Comparison of ENCODE assay signal across 21 mouse cellular contexts in genomic region chr11:112728154-112728952, GRCm38 (mm10). TPM values are rescaled to one million over a fixed set of nuclear protein-coding genes. Genes with fewer than 3 reads are reported as not detected.
DNase-seq lines count a peak whose midpoint lies in the region; ATAC-seq and TF ChIP-seq lines count a peak whose summit lies in the region.
"Had no signal": no experiment of that assay in that cellular context is flagged by ENCODE, and none has a peak within 500 bp of the region (broad histone marks: within the 10 kb centered on the region; RNA-seq: fewer than 3 reads in every experiment).

No protein-coding gene starts in this region.

- no peak for ATAC-seq in intestine, embryonic 14.5 days (replicated peaks; ENCODE audit: low FRiP score, low TSS enrichment, low read depth)
- no peak for ATAC-seq in intestine, postnatal 0 days
- peak; percentile 57; the same call in 1 of the 2 replicates for ATAC-seq in liver, postnatal 0 days

- no peaks in the 10 kb centered on the region for H3K36me3 ChIP-seq in intestine, embryonic 14.5 days (ENCODE audit: control insufficient read depth, insufficient read depth, low read length)
- H3K36me3 ChIP-seq in intestine, postnatal 0 days (ENCODE audit: control insufficient read depth, insufficient read depth) = no peaks in the 10 kb centered on the region
- no peaks in the 10 kb centered on the region for H3K36me3 ChIP-seq in liver, postnatal 0 days (replicated peaks; ENCODE audit: insufficient read depth, low read length)
- H3K36me3 ChIP-seq: embryonic facial prominence, embryonic 13.5 days; hindbrain, embryonic 15.5 days; liver, embryonic 13.5 days had no signal

- H3K9ac ChIP-seq in intestine, embryonic 14.5 days (ENCODE audit: low read length) = no peak overlapping the region
- no peak overlapping the region for H3K9ac ChIP-seq in intestine, postnatal 0 days (ENCODE audit: low read depth, low read length)
- no peak overlapping the region for H3K9ac ChIP-seq in liver, postnatal 0 days (replicated peaks)
- H3K9ac ChIP-seq: embryonic facial prominence, embryonic 13.5 days; hindbrain, embryonic 15.5 days; liver, embryonic 13.5 days had no signal

- TF ChIP-seq CTCF in intestine, postnatal 0 days (IDR thresholded peaks at IDR 0.05; ENCODE audit: low read depth) = no peak
- no peak for TF ChIP-seq CTCF in liver, postnatal 0 days (IDR thresholded peaks at IDR 0.05; ENCODE audit: low read depth)
- TF ChIP-seq CTCF in left cerebral cortex, adult 2 months (IDR thresholded peaks at IDR 0.05) = no peak

- peaks cover 9% of the 10 kb centered on the region for H3K4me1 ChIP-seq in intestine, embryonic 14.5 days (replicated peaks; ENCODE audit: control insufficient read depth, insufficient read depth, low read length)
- peaks cover 4% of the 10 kb centered on the region; the same call in 1 of the 2 replicates for H3K4me1 ChIP-seq in intestine, postnatal 0 days (replicated peaks; ENCODE audit: control insufficient read depth, insufficient read depth, low read length)
- peaks cover 10% of the 10 kb centered on the region; the same call in 1 of the 2 replicates for H3K4me1 ChIP-seq in liver, postnatal 0 days (ENCODE audit: insufficient read depth)
- H3K4me1 ChIP-seq: hindbrain, embryonic 15.5 days had no signal

- DNase-seq in intestine, embryonic 14.5 days (ENCODE audit: low spot score) = peak; percentile 58
- peak; percentile 25 to 53 for DNase-seq in urinary bladder, adult 18-20 months (ENCODE audit: low spot score in 2 of 2)
- no peak for DNase-seq in urinary bladder, postnatal 10 days (ENCODE audit: low spot score)
- peak; percentile 21 for DNase-seq in liver, postnatal 0 days
- DNase-seq in left cerebral cortex, adult 2 months (ENCODE audit: extremely low spot score in 1 of 2, low spot score in 2 of 2) = no peak
- no peak for DNase-seq in adrenal gland, adult 18-20 months (ENCODE audit: low spot score in 2 of 2)
- DNase-seq in left cerebral cortex, adult 8-10 months (ENCODE audit: low spot score in 2 of 2) = no peak
- DNase-seq: cerebellum, adult 9-10 months; gastrocnemius, postnatal 36 days; kidney, adult 9 months; liver, embryonic 13.5 days; lung, postnatal 36 days; right cerebral cortex, adult 18-20 months; spleen, adult 18-20 months; thymus, postnatal 4 days had no signal

- no peaks in the 10 kb centered on the region for H3K9me3 ChIP-seq in intestine, embryonic 14.5 days (ENCODE audit: control insufficient read depth, low read length)
- no peaks in the 10 kb centered on the region for H3K9me3 ChIP-seq in intestine, postnatal 0 days (ENCODE audit: control insufficient read depth)
- H3K9me3 ChIP-seq in liver, postnatal 0 days (ENCODE audit: low read length) = no peaks in the 10 kb centered on the region
- H3K9me3 ChIP-seq: embryonic facial prominence, embryonic 13.5 days; hindbrain, embryonic 15.5 days; liver, embryonic 13.5 days had no signal

- H3K27ac ChIP-seq in intestine, embryonic 14.5 days (ENCODE audit: low read depth) = no peak overlapping the region
- H3K27ac ChIP-seq in intestine, postnatal 0 days (ENCODE audit: low read depth, low read length) = no peak overlapping the region
- H3K27ac ChIP-seq in liver, postnatal 0 days (ENCODE audit: low read depth) = no peak overlapping the region
- no peak overlapping the region for H3K27ac ChIP-seq in left cerebral cortex, adult 2 months
- H3K27ac ChIP-seq: embryonic facial prominence, embryonic 13.5 days; hindbrain, embryonic 15.5 days; liver, embryonic 13.5 days had no signal

- intact Hi-C loops in left cerebral cortex, adult 2 months (cut with DNase I) = no loop called here

- no peak overlapping the region for H3K4me3 ChIP-seq in intestine, embryonic 14.5 days (ENCODE audit: low read depth, low read length)
- H3K4me3 ChIP-seq in intestine, postnatal 0 days (ENCODE audit: low read depth, low read length) = no peak overlapping the region
- H3K4me3 ChIP-seq in liver, postnatal 0 days (ENCODE audit: low read depth, low read length) = no peak overlapping the region
- no peak overlapping the region for H3K4me3 ChIP-seq in left cerebral cortex, adult 2 months
- H3K4me3 ChIP-seq: embryonic facial prominence, embryonic 13.5 days; hindbrain, embryonic 15.5 days; liver, embryonic 13.5 days; myocyte had no signal

- H3K27me3 ChIP-seq in intestine, embryonic 14.5 days (replicated peaks; ENCODE audit: control insufficient read depth, insufficient read depth, low read length) = no peaks in the 10 kb centered on the region
- H3K27me3 ChIP-seq in intestine, postnatal 0 days (replicated peaks; ENCODE audit: control insufficient read depth, insufficient read depth, low read length) = no peaks in the 10 kb centered on the region
- no peaks in the 10 kb centered on the region for H3K27me3 ChIP-seq in liver, postnatal 0 days (ENCODE audit: insufficient read depth, low read length)
- H3K27me3 ChIP-seq: embryonic facial prominence, embryonic 13.5 days; hindbrain, embryonic 15.5 days; liver, embryonic 13.5 days had no signal

- no peak overlapping the region for H3K4me2 ChIP-seq in intestine, embryonic 14.5 days (ENCODE audit: low read length)
- H3K4me2 ChIP-seq in intestine, postnatal 0 days (replicated peaks; ENCODE audit: low read depth) = no peak overlapping the region
- H3K4me2 ChIP-seq in liver, postnatal 0 days (ENCODE audit: low read depth, low read length) = no peak overlapping the region
- H3K4me2 ChIP-seq: embryonic facial prominence, embryonic 13.5 days; hindbrain, embryonic 15.5 days; liver, embryonic 13.5 days; midbrain, embryonic 11.5 days had no signal

- WGBS in intestine, embryonic 14.5 days = 14% methylated on average over 15 of the region's 15 CpGs
- WGBS in intestine, postnatal 0 days = 30% methylated on average over 15 of the region's 15 CpGs
- 37% methylated on average over 15 of the region's 15 CpGs for WGBS in liver, postnatal 0 days (ENCODE audit: insufficient replicate concordance)

- no peak for TF ChIP-seq EP300 in liver, postnatal 0 days (IDR thresholded peaks at IDR 0.05; ENCODE audit: low read depth)

RNA-seq across cellular contexts. Expression of gene Sox9, which starts 53.7 kb away (rescaled TPM):
- 38.9 and 44.9 TPM in 2 replicates for polyA plus RNA-seq in intestine, embryonic 14.5 days (2014; fragmentation: Nextera tagmentation; extraction: Ambion mirVana)
- 15.9 and 16.6 TPM in 2 replicates for polyA plus RNA-seq in intestine, postnatal 0 days (2015; fragmentation: Nextera tagmentation; extraction: Ambion mirVana)
- polyA plus RNA-seq in liver, postnatal 0 days (2015; fragmentation: Nextera tagmentation; extraction: Ambion mirVana) = 2.5 TPM in 2 replicates
- 10 to 100 TPM; 18.7 to 26.3 TPM for total RNA-seq in left cerebral cortex, adult 2 months (2021)
- total RNA-seq in adrenal gland, adult 18-20 months (2021) = 1 to 10 TPM; 1.6 to 1.8 TPM
- 10 to 100 TPM; 21.5 to 32.6 (median 26.0) TPM for total RNA-seq in left cerebral cortex, adult 8-10 months (2022)
- total RNA-seq: neutrophil, adult 5-6 weeks had no signal

Comparison
In these comparisons a context has a peak if more than half of its experiments do, and no peak if none do; other contexts are left out.
1. DNase-seq: peak in intestine, embryonic 14.5 days (single experiment), urinary bladder, adult 18-20 months (2 of 2) and liver, postnatal 0 days (single experiment); none in urinary bladder, postnatal 10 days (single experiment), left cerebral cortex, adult 2 months (0 of 2), adrenal gland, adult 18-20 months (0 of 2) and left cerebral cortex, adult 8-10 months (0 of 2).
2. RNA of gene Sox9, which starts 53.7 kb away (total RNA-seq): 21.5 to 32.6 TPM in left cerebral cortex, adult 8-10 months and 18.7 to 26.3 TPM in left cerebral cortex, adult 2 months; 1.6 to 1.8 TPM in adrenal gland, adult 18-20 months; every median in the first group is over 4 times any median in the second.